Mouse (Mus musculus): Measurements from ENCODE around the gene Gramd2. TPM values are rescaled to one million over a fixed set of nuclear protein-coding genes. Genes with fewer than 3 reads are reported as not detected.

The Gramd2 gene
- polyA plus RNA-seq, 1 experiment, result 0.53 TPM

DNA sequence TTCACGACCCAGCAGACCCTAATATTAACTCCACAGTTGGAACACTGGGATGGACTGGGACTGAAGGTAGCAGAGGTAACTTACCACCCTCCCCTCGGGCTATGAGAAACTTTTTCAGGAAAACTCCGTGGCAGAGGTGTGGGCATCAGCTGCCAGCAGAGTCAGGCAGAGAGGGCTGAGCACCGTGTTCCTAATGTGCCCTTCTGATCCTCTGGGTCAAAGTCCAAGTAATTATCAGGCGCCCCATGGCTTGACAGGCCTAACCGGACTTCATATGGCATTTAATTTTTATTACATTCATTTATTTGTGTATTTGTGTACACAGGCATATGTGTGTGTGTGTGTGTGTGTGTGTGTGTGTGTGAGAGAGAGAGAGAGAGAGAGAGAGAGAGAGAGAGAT is 23.2 kb downstream of the Gramd2 start:
- no peak overlapping the region for H3K27ac ChIP-seq (ENCODE audit: insufficient read depth, low read length)
- no peak for TF ChIP-seq CTCF (IDR thresholded peaks at IDR 0.05; ENCODE audit: borderline replicate concordance, insufficient read depth, low read length)
- H3K4me3 ChIP-seq (ENCODE audit: insufficient read depth, low read length), result no peak overlapping the region
- H3K4me1 ChIP-seq (ENCODE audit: control insufficient read depth, insufficient read depth, low read length), result no peaks in the 10 kb centered on the region

DNA sequence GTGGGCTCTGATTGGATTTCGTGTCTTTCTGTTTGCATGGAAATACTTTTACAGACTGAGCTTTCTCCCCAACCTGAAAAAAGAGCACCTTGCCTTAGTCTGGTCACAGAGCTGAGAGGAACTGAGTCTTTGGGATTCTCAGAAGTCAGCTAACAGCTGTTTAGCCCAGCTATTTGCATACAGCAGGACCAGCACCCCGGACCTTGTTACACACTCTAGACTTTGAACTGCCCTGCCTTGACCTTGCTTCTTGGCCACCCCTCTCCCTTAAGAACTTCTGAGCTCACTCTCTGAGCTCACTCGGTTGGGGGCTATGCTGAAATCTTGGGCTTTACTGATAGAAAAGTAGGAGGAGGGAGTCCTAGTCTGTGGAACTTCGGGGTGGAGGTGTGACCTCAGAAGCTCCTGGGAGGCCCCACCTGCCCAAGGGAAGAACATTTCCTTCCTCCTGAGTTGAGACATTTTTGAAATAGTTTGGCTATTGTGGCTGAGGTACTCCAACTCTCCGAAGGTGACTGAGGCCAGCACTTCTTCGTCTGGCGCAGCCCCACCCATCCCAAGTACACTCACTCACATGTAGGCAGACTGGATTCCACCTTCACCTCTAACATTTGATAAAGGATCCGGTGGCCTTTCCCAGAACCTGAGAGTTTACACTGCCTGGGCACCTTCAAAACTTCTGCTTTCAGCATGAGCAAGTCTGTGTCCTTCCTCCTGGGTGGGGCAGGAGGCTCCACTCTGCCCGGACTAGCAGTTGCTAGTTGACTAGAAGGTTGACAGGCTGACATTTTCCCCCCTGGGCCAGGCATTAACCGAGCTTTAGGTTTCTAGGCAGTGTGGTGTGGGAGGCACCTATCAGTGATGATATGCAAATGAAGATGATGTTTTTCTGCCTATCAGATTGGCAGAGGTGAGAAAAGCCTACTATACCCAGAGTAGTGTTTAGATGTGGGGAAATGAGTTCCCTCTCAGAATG is 27.2 kb downstream of the Gramd2 start:
- TF ChIP-seq POLR2A (IDR thresholded peaks at IDR 0.05; ENCODE audit: low read depth, low read length) (no peak), CTCF (IDR thresholded peaks at IDR 0.05; ENCODE audit: borderline replicate concordance, insufficient read depth, low read length) (no peak)
- Histone ChIP-seq H3K4me1 (ENCODE audit: control insufficient read depth, insufficient read depth, low read length) (no peaks in the 10 kb centered on the region), H3K27ac (ENCODE audit: insufficient read depth, low read length) (no peak overlapping the region), H3K4me3 (ENCODE audit: insufficient read depth, low read length) (no peak overlapping the region)

DNA sequence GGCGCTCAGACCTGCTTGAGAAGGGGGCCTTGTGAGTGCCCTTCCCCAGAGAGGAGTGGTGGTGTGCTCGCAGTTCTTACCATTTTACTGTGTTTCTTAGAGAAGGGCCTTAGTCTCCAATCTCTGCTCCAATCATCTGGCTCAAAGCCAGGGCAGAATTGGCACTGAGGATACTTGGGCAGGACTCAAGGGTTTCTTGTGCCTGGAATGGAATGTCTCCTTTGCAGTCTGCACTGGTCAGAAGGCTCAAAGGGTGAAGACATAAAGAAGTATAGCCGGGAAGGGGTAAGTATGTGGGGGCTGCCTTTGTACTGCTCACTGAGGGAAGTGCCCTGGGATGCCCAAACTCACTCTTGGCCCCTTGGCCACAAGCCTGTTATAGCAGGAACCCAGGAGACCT is 29.3 kb downstream of the Gramd2 start:
- Histone ChIP-seq H3K4me3 (ENCODE audit: insufficient read depth, low read length) (no peak overlapping the region), H3K27ac (ENCODE audit: insufficient read depth, low read length) (no peak overlapping the region), H3K4me1 (ENCODE audit: control insufficient read depth, insufficient read depth, low read length) (no peaks in the 10 kb centered on the region)
- TF ChIP-seq POLR2A (IDR thresholded peaks at IDR 0.05; ENCODE audit: low read depth, low read length) (no peak), CTCF (IDR thresholded peaks at IDR 0.05; ENCODE audit: borderline replicate concordance, insufficient read depth, low read length) (no peak)

DNA sequence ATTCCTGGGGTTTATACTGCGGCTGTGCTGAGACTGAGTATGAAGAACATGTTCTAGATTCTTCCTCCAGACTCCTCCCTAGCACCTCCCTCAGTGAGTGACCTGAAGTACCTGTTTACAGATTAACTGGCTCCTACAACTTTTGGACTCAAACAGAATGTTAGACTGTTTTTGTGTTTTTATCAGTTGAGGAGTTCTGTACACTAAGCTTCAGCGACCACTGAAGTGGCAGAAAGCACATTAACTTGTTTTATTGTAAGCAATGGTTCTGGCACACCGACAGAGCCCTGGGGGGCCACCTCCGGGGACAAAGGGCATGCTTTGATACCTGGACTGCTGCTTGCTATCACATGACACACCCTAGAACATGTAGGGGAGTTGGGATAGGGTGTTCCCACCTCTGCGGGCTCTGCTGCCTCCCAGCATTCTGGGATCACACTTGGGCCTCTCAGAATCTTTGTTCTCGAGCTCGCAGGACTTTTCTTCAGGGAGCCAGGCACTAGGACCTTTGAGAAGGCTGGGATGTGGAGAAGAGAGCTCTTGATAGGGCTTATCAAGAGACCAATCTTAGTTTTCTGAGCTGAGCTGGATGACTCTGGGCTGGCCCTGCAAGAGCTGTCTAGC is 36.4 kb downstream of the Gramd2 start:
- Histone ChIP-seq H3K4me3 (ENCODE audit: insufficient read depth, low read length) (no peak overlapping the region), H3K27ac (ENCODE audit: insufficient read depth, low read length) (no peak overlapping the region), H3K4me1 (ENCODE audit: control insufficient read depth, insufficient read depth, low read length) (no peaks in the 10 kb centered on the region)
- TF ChIP-seq CTCF (IDR thresholded peaks at IDR 0.05; ENCODE audit: borderline replicate concordance, insufficient read depth, low read length) (no peak), POLR2A (IDR thresholded peaks at IDR 0.05; ENCODE audit: low read depth, low read length) (no peak)

DNA sequence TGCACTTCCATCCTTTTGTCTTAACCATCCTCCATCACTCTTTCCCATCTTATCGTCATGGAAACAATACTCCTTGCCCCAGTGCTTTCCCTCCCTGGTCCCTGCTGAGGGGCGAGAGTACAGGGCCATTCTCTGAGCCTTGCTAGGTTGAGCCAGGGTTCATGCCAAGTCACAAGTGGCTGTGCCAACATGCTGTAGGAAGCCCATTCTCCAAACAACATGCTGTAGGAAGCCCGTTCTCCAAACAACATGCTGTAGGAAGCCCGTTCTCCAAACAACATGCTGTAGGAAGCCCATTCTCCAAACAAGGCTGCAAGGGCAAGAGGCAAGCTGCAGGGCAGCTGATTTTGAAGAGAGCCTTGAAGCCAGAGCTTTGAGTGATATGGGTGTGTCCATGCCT is 38.3 kb downstream of the Gramd2 start:
- TF ChIP-seq CTCF (IDR thresholded peaks at IDR 0.05; ENCODE audit: borderline replicate concordance, insufficient read depth, low read length), result no peak
- TF ChIP-seq POLR2A (IDR thresholded peaks at IDR 0.05; ENCODE audit: low read depth, low read length), result no peak
- H3K4me3 ChIP-seq (ENCODE audit: insufficient read depth, low read length), result no peak overlapping the region
- H3K4me1 ChIP-seq (ENCODE audit: control insufficient read depth, insufficient read depth, low read length), result no peaks in the 10 kb centered on the region
- H3K27ac ChIP-seq (ENCODE audit: insufficient read depth, low read length), result no peak overlapping the region

DNA sequence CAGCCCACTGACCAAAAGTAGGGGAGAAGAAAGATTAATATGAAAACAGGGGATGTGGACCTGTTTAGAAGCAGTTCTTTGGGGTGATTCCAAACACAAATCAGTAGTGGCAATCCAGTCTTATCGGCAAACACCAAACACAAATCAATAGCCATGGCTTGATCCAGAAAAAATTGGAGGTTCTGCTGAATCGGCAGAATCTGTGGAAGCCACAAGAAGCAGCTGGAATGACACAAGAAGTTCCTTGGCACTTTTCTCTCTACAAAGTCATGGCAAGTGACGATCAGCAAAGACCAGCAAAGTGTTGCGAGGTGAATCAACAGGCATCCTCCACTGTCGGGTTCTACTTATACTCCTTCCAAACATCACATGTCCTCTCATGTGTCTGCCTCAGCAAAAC is 41.2 kb downstream of the Gramd2 start:
- TF ChIP-seq POLR2A (IDR thresholded peaks at IDR 0.05; ENCODE audit: low read depth, low read length), result no peak
- TF ChIP-seq CTCF (IDR thresholded peaks at IDR 0.05; ENCODE audit: borderline replicate concordance, insufficient read depth, low read length), result no peak
- no peaks in the 10 kb centered on the region; the same call in 1 of the 2 replicates for H3K4me1 ChIP-seq (ENCODE audit: control insufficient read depth, insufficient read depth, low read length)
- H3K4me3 ChIP-seq (ENCODE audit: insufficient read depth, low read length), result no peak overlapping the region
- no peak overlapping the region for H3K27ac ChIP-seq (ENCODE audit: insufficient read depth, low read length)

DNA sequence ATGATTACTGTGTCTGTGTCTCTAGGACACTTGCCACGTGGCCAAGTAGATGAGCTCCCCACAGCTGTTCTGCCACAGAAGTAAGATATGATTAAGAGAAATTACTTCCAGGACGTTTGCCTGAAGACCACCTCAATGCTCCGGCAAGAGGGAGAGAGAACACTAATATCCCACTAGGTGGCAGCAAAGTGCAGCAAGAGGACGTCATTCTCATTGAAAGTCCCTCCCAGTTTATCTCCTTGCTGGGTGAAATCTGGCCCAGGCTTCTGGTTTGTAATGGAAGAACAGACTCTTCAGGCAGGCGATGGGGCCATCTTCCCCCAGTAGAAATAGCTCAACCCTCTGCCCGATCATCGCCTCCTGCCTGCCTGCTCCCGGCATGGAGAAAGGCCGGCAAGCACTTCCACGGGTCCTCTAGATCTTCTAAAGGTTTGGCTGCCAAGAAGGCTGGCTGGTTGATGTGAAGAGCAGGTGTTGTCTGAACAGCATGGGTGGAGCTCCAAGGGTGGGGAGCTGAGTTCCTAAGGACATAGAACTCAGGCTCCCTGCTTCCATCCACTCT is 43.2 kb downstream of the Gramd2 start:
- peak; percentile 42; the same call in 1 of the 2 replicates for TF ChIP-seq CTCF (IDR thresholded peaks at IDR 0.05; ENCODE audit: borderline replicate concordance, insufficient read depth, low read length)
- no peak for TF ChIP-seq POLR2A (IDR thresholded peaks at IDR 0.05; ENCODE audit: low read depth, low read length)
- no peak overlapping the region for H3K27ac ChIP-seq (ENCODE audit: insufficient read depth, low read length)
- H3K4me1 ChIP-seq (ENCODE audit: control insufficient read depth, insufficient read depth, low read length), result no peaks in the 10 kb centered on the region; the same call in 1 of the 2 replicates
- H3K4me3 ChIP-seq (ENCODE audit: insufficient read depth, low read length), result no peak overlapping the region

DNA sequence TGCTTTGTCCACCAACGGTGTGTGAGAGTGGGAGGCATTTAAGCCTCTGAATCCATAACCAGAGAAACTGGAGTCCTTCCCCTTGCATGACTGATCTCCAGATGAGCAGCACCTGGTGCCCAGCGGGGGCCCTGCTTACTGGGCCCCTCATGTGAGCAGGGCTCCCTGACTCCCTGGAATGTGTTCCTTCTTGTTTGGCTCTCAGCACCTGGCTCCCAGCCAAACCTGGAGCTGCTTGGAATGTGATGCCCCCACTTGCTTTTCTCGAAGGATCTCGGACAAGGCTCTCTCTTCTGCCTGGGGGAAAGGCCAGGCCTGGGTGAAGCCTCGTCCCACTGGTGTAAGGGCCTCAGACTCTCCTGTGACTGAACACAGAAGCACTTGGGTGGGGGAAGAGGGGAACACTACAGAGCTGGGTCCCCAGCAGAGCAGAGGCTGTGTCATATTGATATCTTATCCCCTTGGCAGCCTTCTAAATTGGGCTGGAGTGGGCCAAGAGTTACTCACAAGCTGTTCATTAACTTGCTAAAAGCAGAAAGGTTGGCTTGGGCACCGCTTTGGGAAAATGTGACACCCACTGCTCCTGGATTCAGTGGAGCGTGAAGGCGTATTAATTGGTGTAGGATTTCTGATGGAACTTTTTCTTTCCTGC is 44.0 kb downstream of the Gramd2 start:
- H3K4me3 ChIP-seq (ENCODE audit: insufficient read depth, low read length), result no peak overlapping the region
- H3K27ac ChIP-seq (ENCODE audit: insufficient read depth, low read length), result no peak overlapping the region
- H3K4me1 ChIP-seq (ENCODE audit: control insufficient read depth, insufficient read depth, low read length), result no peaks in the 10 kb centered on the region; the same call in 1 of the 2 replicates
- TF ChIP-seq POLR2A (IDR thresholded peaks at IDR 0.05; ENCODE audit: low read depth, low read length) (no peak), CTCF (IDR thresholded peaks at IDR 0.05; ENCODE audit: borderline replicate concordance, insufficient read depth, low read length) (no peak)

DNA sequence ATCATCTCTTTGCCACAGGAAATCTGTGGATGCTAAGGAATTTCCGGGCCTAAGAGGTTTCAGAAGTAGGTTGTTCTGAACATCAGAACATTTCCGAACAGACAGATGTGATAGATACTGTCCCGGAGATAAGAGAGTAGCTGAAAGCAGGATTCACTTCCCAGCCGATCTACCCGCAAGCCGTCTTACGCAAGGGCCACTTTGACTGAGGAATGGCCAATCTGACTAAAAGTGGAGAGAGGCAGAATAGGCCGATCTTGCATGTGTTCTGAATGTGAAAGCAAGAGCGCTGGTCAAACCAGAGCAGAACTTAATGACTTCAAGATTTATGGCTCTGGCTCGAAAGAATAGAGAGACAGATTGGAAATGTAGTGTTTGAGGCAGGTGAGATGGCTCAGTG is 45.6 kb downstream of the Gramd2 start:
- no peaks in the 10 kb centered on the region; the same call in 1 of the 2 replicates for H3K4me1 ChIP-seq (ENCODE audit: control insufficient read depth, insufficient read depth, low read length)
- no peak overlapping the region for H3K4me3 ChIP-seq (ENCODE audit: insufficient read depth, low read length)
- H3K27ac ChIP-seq (ENCODE audit: insufficient read depth, low read length), result no peak overlapping the region
- TF ChIP-seq CTCF (IDR thresholded peaks at IDR 0.05; ENCODE audit: borderline replicate concordance, insufficient read depth, low read length) (no peak), POLR2A (IDR thresholded peaks at IDR 0.05; ENCODE audit: low read depth, low read length) (no peak)

All from embryonic fibroblast, embryonic 13.5 days (primary cell).